Comparison of ENCODE assay signal across 8 mouse cellular contexts in the genomic region with DNA sequence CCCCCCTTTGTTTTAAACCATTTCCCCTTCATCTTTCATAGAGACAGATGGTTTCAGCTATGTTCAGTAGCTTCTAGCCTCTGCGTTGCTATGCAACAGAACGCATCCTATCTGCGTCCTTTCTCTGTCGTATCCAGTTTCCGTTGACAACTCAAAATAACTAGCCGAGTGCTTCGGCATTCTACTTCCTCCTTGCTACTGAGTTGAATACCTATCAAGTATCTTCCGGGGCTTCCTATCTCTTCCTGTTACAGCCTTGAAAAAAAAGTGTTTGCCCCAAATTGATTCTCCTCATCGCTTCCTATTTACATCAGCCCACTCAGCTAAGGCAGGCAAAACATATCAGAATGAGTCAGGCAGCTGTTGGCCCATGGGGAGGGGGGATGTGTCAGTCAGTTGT.
DNase-seq lines count a peak whose midpoint lies in the region; ATAC-seq lines count a peak whose summit lies in the region.

No protein-coding gene starts in this region.

- H3K9ac ChIP-seq in midbrain, embryonic 14.5 days (replicated peaks; ENCODE audit: low read length) = no peak overlapping the region
- H3K9ac ChIP-seq in midbrain, embryonic 11.5 days (ENCODE audit: low read length) = no peak overlapping the region
- no peak overlapping the region for H3K9ac ChIP-seq in midbrain, embryonic 16.5 days (ENCODE audit: low read depth, low read length)

- no peaks in the 10 kb centered on the region for H3K4me1 ChIP-seq in midbrain, embryonic 14.5 days (ENCODE audit: control insufficient read depth, insufficient read depth, low read length)
- no peaks in the 10 kb centered on the region for H3K4me1 ChIP-seq in midbrain, embryonic 11.5 days (ENCODE audit: control insufficient read depth, insufficient read depth, low read length)
- 0 out of 2 replicates have a peak, but pooled peaks cover 4% of the 10 kb centered on the region for H3K4me1 ChIP-seq in midbrain, embryonic 16.5 days (ENCODE audit: control insufficient read depth, insufficient read depth, low read length)

- peak; percentile 37 for DNase-seq in adrenal gland, postnatal 14 days
- no peak for DNase-seq in adrenal gland, postnatal 25 days
- peak; percentile 77 for DNase-seq in midbrain, embryonic 14.5 days
- DNase-seq in midbrain, embryonic 11.5 days (ENCODE audit: low spot score, missing footprints) = no peak
- peak; percentile 65 to 84 for DNase-seq in layer of hippocampus, adult 18-20 months (ENCODE audit: low spot score in 2 of 2)
- no peak for DNase-seq in B cell, adult 2 months
- no peak for DNase-seq in cerebellum, adult 9-11 months

- H3K4me3 ChIP-seq in midbrain, embryonic 14.5 days (replicated peaks; ENCODE audit: low read depth, low read length) = no peak overlapping the region
- no peak overlapping the region for H3K4me3 ChIP-seq in midbrain, embryonic 11.5 days (ENCODE audit: low read depth, low read length)
- no peak overlapping the region for H3K4me3 ChIP-seq in midbrain, embryonic 16.5 days (ENCODE audit: low read depth, low read length)

- peak overlapping the region; percentile 28; the same call in 1 of the 2 replicates for H3K4me2 ChIP-seq in midbrain, embryonic 14.5 days (ENCODE audit: low read length)
- H3K4me2 ChIP-seq in midbrain, embryonic 11.5 days = no peak overlapping the region
- peak overlapping the region; percentile 47 for H3K4me2 ChIP-seq in midbrain, embryonic 16.5 days (ENCODE audit: low read length)

- H3K9me3 ChIP-seq in midbrain, embryonic 14.5 days (ENCODE audit: control insufficient read depth, low read length) = no peaks in the 10 kb centered on the region
- no peaks in the 10 kb centered on the region for H3K9me3 ChIP-seq in midbrain, embryonic 11.5 days (ENCODE audit: control insufficient read depth, low read length)
- no peaks in the 10 kb centered on the region for H3K9me3 ChIP-seq in midbrain, embryonic 16.5 days (replicated peaks; ENCODE audit: control insufficient read depth, low read length, poor library complexity, severe bottlenecking)

- 53% methylated on average over 9 of the region's 9 CpGs for WGBS in midbrain, embryonic 14.5 days
- WGBS in midbrain, embryonic 11.5 days = 70% methylated on average over 9 of the region's 9 CpGs
- WGBS in midbrain, embryonic 16.5 days = 40% methylated on average over 9 of the region's 9 CpGs

- H3K36me3 ChIP-seq in midbrain, embryonic 14.5 days (ENCODE audit: control insufficient read depth, insufficient read depth, low read length) = no peaks in the 10 kb centered on the region
- no peaks in the 10 kb centered on the region for H3K36me3 ChIP-seq in midbrain, embryonic 11.5 days (ENCODE audit: control insufficient read depth, insufficient read depth, low read length)
- H3K36me3 ChIP-seq in midbrain, embryonic 16.5 days (ENCODE audit: control insufficient read depth, insufficient read depth, low read length) = no peaks in the 10 kb centered on the region

- no peak for ATAC-seq in midbrain, embryonic 14.5 days (ENCODE audit: low FRiP score, low TSS enrichment)
- ATAC-seq in midbrain, embryonic 11.5 days (ENCODE audit: low FRiP score) = no peak
- peak; percentile 92 for ATAC-seq in midbrain, embryonic 16.5 days

- H3K27ac ChIP-seq in midbrain, embryonic 14.5 days (replicated peaks; ENCODE audit: low read depth, low read length) = no peak overlapping the region
- H3K27ac ChIP-seq in midbrain, embryonic 11.5 days (ENCODE audit: low read depth, low read length) = no peak overlapping the region
- H3K27ac ChIP-seq in midbrain, embryonic 16.5 days (ENCODE audit: low read length) = no peak overlapping the region

- no peaks in the 10 kb centered on the region for H3K27me3 ChIP-seq in midbrain, embryonic 14.5 days (ENCODE audit: control insufficient read depth, insufficient read depth, low read length)
- H3K27me3 ChIP-seq in midbrain, embryonic 11.5 days (ENCODE audit: control insufficient read depth, insufficient read depth, low read length) = no peaks in the 10 kb centered on the region
- no peaks in the 10 kb centered on the region for H3K27me3 ChIP-seq in midbrain, embryonic 16.5 days (ENCODE audit: control insufficient read depth, insufficient read depth, low read depth, low read length)

Comparison
In these comparisons a context has a peak if more than half of its experiments do, and no peak if none do; other contexts are left out.
1. DNase-seq: peak in adrenal gland, postnatal 14 days (single experiment), midbrain, embryonic 14.5 days (single experiment) and layer of hippocampus, adult 18-20 months (2 of 2); none in adrenal gland, postnatal 25 days (single experiment), midbrain, embryonic 11.5 days (single experiment), B cell, adult 2 months (0 of 2) and cerebellum, adult 9-11 months (single experiment).